Mouse (Mus musculus) cerebellum, adult 2 months (tissue): ENCODE data around the gene Gm8947.
"Not testable (repeated sequence)": the region's sequence is repeated elsewhere in the genome, so short reads cannot be mapped to it uniquely, and the experiment has no call there.

Source experiments
- CTCF ChIP-seq: fragments of 200-500 bp; IDR thresholded peaks from 2 replicates; pipeline ENCODE4 v1.5.1; 2011; ENCODE audit warnings: low read depth, mild to moderate bottlenecking, control low read depth, low read length, moderate library complexity, borderline replicate concordance; ENCODE audit not compliant: insufficient read depth
- POLR2A ChIP-seq: fragments of 200-500 bp; IDR thresholded peaks from 2 replicates; pipeline ENCODE4 v1.6.1; 2011; ENCODE audit warnings: low read length, control low read depth, borderline replicate concordance; ENCODE audit not compliant: insufficient read depth

DNA sequence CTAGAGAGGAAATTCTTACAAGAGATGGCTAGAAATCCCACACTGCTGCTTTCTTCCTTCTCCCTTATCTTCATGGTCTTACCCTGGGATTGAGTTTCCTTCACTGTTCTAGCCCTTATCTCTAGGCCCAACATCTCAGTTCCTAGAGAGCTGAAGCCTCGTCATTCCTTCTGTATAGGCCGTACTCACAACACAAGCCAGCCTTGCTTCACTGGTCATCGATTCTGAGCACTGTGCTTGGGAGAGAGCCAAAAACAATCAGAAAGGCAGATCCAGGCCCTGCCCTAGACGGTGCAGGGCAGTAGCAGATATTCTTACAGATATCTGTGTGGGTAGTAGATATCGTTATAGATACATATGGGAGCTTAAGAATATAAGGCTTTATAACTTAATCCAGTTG is 10.6 kb downstream of the Gm8947 start:
- not testable (repeated sequence) for TF ChIP-seq CTCF, POLR2A
